Mouse (Mus musculus) heart, embryonic 10.5 days (tissue): ENCODE results near the gene Gm45713. TPM values are rescaled to one million over a fixed set of nuclear protein-coding genes. Genes with fewer than 3 reads are reported as not detected.

ENCODE experiments used
- DNase-seq: peaks from one replicate; pipeline ENCODE4 v3.0.0-alpha.2; 2017; ENCODE audit warnings: low spot score
- H3K27ac ChIP-seq: fragments of 300-500 bp; sonication (generic); 2 replicates; pipeline ENCODE4 v1.5.1; 2016; ENCODE audit warnings: mild to moderate bottlenecking
- H3K27me3 ChIP-seq: fragments of 300-500 bp; sonication (generic); 2 replicates; pipeline ENCODE4 v1.6.1; 2016; ENCODE audit warnings: mild to moderate bottlenecking; ENCODE audit not compliant: poor library complexity, insufficient read depth, severe bottlenecking
- H3K36me3 ChIP-seq: fragments of 300-500 bp; sonication (generic); 2 replicates; pipeline ENCODE4 v1.6.1; 2016; ENCODE audit warnings: mild to moderate bottlenecking, moderate library complexity
- H3K4me1 ChIP-seq: fragments of 300-500 bp; sonication (generic); 2 replicates; pipeline ENCODE4 v1.6.1; 2016; ENCODE audit warnings: mild to moderate bottlenecking
- H3K4me3 ChIP-seq: fragments of 300-500 bp; sonication (generic); 2 replicates; pipeline ENCODE4 v1.5.1; 2016; ENCODE audit warnings: mild to moderate bottlenecking, moderate library complexity
- H3K9me3 ChIP-seq: fragments of 300-500 bp; sonication (generic); 2 replicates; pipeline ENCODE4 v1.6.1; 2016; ENCODE audit warnings: mild to moderate bottlenecking, moderate library complexity
- WGBS: fragments of 180-500 bp; shearing (Covaris S2); methylation state at CpG from one replicate; pipeline ENCODE4 v1.1.7; 2016; 5-methylcytosine and 5-hydroxymethylcytosine counted together
- polyA plus RNA-seq: library from polyadenylated mRNA; unstranded; fragments of >200 nt; fragmentation: Nextera tagmentation; extraction: Ambion mirVana; gene quantifications from 2 replicates; pipeline ENCODE4 v1.2.1, GENCODE M21; 2016

Gm45713 gene
- polyA plus RNA-seq, 1 experiment from 2014 or later: 0.58 TPM

GRCm38 (mm10) chr7:45172974-45173373, 36.9 kb upstream of the Gm45713 start:
- Histone ChIP-seq H3K9me3 (peaks cover 27% of the 10 kb centered on the region), H3K36me3 (peaks cover 16% of the 10 kb centered on the region), H3K27ac (no peak overlapping the region), H3K27me3 (peaks cover 97% of the 10 kb centered on the region), H3K4me3 (no peak overlapping the region), H3K4me1 (peaks cover 24% of the 10 kb centered on the region)
- WGBS: 56% methylated on average over 7 of the region's 7 CpGs
- DNase-seq: no peak

DNA sequence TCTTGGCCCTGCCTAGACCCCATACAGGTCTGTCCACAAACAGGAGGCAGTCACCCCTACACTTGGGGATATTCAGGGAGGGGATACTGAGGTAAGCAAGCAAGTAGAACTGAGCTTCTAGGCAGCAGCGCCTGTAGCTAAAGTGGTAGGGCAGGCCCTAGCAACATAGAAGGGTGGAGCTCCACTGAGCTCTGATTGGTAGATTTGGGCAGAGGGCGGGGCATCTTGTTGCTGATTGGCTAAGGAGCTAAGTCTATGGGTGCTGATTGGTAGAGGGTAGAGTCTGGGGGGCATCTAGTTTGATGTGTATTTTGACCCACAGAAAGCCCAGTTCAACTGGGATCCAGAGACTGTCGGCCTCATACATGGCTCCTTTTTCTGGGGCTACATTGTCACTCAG, 33.5 kb upstream of the Gm45713 start:
- no peak for DNase-seq
- H3K27ac ChIP-seq: no peak overlapping the region
- peak overlapping the region; percentile 27; the same call in 1 of the 2 replicates for H3K4me3 ChIP-seq
- peaks cover 97% of the 10 kb centered on the region for H3K27me3 ChIP-seq
- peaks cover 27% of the 10 kb centered on the region for H3K9me3 ChIP-seq
- H3K36me3 ChIP-seq: peaks cover 16% of the 10 kb centered on the region
- H3K4me1 ChIP-seq: peaks cover 19% of the 10 kb centered on the region
- WGBS: 86% methylated on average over 3 of the region's 3 CpGs

GRCm38 (mm10) chr7:45168656-45169055, 32.6 kb upstream of the Gm45713 start:
- peaks cover 16% of the 10 kb centered on the region for H3K36me3 ChIP-seq
- DNase-seq: no peak
- WGBS: 5% methylated on average over 24 of the region's 24 CpGs
- peaks cover 27% of the 10 kb centered on the region for H3K9me3 ChIP-seq
- peaks cover 98% of the 10 kb centered on the region for H3K27me3 ChIP-seq
- H3K4me3 ChIP-seq: peak overlapping the region; percentile 27
- no peak overlapping the region for H3K27ac ChIP-seq
- H3K4me1 ChIP-seq: peaks cover 27% of the 10 kb centered on the region

DNA sequence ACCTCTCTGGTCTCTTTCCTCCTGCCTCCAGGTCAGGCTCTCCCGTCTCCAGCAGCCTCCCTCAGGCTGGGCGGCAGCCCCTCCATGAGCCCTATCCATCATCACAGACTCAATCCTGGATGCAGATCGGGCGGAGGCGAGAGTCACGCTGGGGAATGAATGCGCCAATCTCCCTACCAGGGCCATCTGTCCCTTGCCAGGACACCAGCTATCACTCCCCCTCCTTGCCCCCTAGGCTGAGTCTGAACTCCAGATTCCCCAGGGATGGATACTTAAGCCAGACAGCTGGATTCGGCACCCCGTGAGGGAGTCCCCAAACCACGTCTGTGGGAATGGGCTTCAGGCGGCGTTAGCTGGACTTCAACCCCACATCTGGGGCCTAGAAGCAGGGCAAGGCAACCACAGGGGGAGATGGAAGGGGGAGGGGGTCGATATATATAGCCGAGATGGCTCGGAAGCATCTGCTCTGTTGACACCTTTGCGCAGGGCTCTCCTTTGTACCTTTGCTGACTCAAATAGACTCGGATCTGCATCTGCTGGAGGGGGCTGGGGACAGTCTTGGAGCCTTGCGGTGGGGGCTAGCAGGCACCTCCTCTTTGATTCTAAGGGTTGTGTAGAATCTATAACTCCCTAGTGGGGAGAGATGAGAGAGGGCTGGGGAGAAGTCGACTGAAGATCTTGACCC, 31.9 kb upstream of the Gm45713 start:
- peaks cover 99% of the 10 kb centered on the region for H3K27me3 ChIP-seq
- peaks cover 16% of the 10 kb centered on the region for H3K36me3 ChIP-seq
- peaks cover 30% of the 10 kb centered on the region for H3K4me1 ChIP-seq
- H3K9me3 ChIP-seq: peaks cover 27% of the 10 kb centered on the region
- no peak for DNase-seq
- no peak overlapping the region for H3K27ac ChIP-seq
- WGBS: 3% methylated on average over 19 of the region's 19 CpGs
- H3K4me3 ChIP-seq: peak overlapping the region; percentile 15; the same call in 1 of the 2 replicates

- Histone ChIP-seq H3K27ac (no peak overlapping the region), H3K27me3 (peaks cover 96% of the 10 kb centered on the region), H3K36me3 (peaks cover 16% of the 10 kb centered on the region), H3K9me3 (peaks cover 27% of the 10 kb centered on the region), H3K4me3 (no peak overlapping the region), H3K4me1 (peaks cover 38% of the 10 kb centered on the region)
- WGBS: 29% methylated on average over 10 of the region's 10 CpGs
- DNase-seq: no peak
Observed at GRCm38 (mm10) chr7:45166950-45167401, 30.9 kb upstream of the Gm45713 start.

- H3K4me1 ChIP-seq: peaks cover 41% of the 10 kb centered on the region
- WGBS: 44% methylated on average over 11 of the region's 11 CpGs
- no peak overlapping the region for H3K27ac ChIP-seq
- H3K9me3 ChIP-seq: peaks cover 21% of the 10 kb centered on the region
- no peak overlapping the region for H3K4me3 ChIP-seq
- no peak for DNase-seq
- H3K36me3 ChIP-seq: peaks cover 20% of the 10 kb centered on the region
- H3K27me3 ChIP-seq: peaks cover 84% of the 10 kb centered on the region
Observed at GRCm38 (mm10) chr7:45165701-45166100, 29.7 kb upstream of the Gm45713 start.

GRCm38 (mm10) chr7:45164833-45165232, 28.8 kb upstream of the Gm45713 start:
- Histone ChIP-seq H3K4me1 (peaks cover 41% of the 10 kb centered on the region), H3K36me3 (peaks cover 21% of the 10 kb centered on the region), H3K27ac (no peak overlapping the region), H3K9me3 (peaks cover 13% of the 10 kb centered on the region), H3K27me3 (peaks cover 76% of the 10 kb centered on the region), H3K4me3 (no peak overlapping the region)
- 56% methylated on average over 5 of the region's 5 CpGs for WGBS
- no peak for DNase-seq

DNA sequence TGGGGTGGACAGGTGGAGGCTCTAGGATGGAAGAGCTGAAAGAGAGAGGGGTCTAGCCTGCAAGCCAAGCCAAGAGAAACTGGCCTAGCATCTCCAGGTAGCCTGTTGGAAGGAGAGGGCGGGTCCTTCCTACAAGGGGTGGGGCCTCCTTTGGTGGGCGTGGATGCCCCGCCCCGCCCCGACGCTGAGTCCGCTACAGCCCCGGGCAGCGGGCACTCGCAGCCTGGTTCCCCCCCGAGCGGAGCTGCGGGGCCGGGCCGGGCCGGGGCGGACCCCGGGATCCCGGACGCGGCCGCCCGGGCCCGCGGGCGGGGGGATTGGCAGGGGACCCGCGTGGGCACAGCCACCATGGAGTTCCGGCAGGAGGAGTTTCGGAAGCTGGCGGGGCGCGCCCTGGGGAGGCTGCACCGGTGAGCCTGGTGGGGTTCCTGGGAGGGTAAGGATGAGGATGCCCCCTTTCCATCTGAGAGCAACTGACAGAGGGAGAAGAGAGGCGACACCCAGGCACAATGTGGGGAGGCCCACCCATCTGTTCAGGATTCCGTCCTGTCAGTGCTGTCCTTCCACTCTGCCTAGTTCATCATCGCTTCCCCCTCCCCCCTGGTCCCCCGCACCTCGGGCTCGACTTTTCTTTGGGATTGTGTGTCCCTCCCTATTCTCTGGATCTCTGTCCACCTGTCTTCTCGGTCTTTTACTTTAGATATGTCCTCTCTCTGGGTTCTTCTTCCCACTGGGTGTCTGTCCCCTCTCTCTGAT, 27.9 kb upstream of the Gm45713 start, which contains the start of gene Slc17a7:
Gene Slc17a7, plus strand, starts transcription at position 215 of the 756 bp plus-strand sequence.
- H3K36me3 ChIP-seq: peaks cover 21% of the 10 kb centered on the region
- peaks cover 66% of the 10 kb centered on the region for H3K27me3 ChIP-seq
- WGBS: 2% methylated on average over 39 of the region's 41 CpGs
- DNase-seq: no peak
- peaks cover 3% of the 10 kb centered on the region for H3K9me3 ChIP-seq
- peak within 1 kb of the TSS; percentile 61 for H3K4me3 ChIP-seq
- H3K4me1 ChIP-seq: peaks cover 41% of the 10 kb centered on the region
- peak within 1 kb of the TSS; percentile 69; the same call in 1 of the 2 replicates for H3K27ac ChIP-seq

- Histone ChIP-seq H3K27me3 (peaks cover 58% of the 10 kb centered on the region), H3K36me3 (peaks cover 25% of the 10 kb centered on the region), H3K4me1 (peaks cover 34% of the 10 kb centered on the region), H3K4me3 (no peak overlapping the region), H3K27ac (no peak overlapping the region), H3K9me3 (no peaks in the 10 kb centered on the region)
- WGBS: 68% methylated on average over 9 of the region's 9 CpGs
- DNase-seq: no peak
Observed at GRCm38 (mm10) chr7:45162996-45163615, 27.1 kb upstream of the Gm45713 start.

DNA sequence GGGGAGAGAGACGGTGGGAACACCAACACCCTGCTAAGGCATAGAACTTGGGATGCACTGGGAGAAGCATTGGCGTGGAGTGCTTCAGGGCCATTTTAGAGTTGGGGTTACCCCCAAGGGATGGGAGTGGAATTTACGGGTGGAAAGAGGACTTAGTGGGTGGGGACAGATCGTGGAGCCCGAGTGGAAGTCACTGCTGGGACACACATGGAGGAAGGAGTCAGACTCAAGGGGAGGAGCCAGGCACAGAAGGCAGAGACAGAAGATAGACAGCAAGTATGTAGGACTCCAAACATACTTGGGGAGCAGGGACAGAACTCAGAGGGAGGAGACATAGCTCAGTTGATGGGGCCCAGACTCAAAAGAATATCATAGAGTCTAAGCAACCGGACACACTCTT, 26.5 kb upstream of the Gm45713 start:
- H3K9me3 ChIP-seq: no peaks in the 10 kb centered on the region
- peaks cover 53% of the 10 kb centered on the region for H3K27me3 ChIP-seq
- 28% methylated on average over 6 of the region's 6 CpGs for WGBS
- DNase-seq: no peak
- peaks cover 30% of the 10 kb centered on the region for H3K36me3 ChIP-seq
- peak overlapping the region; percentile 59 for H3K4me3 ChIP-seq
- H3K27ac ChIP-seq: no peak overlapping the region
- H3K4me1 ChIP-seq: peaks cover 28% of the 10 kb centered on the region

GRCm38 (mm10) chr7:45161612-45162473, 25.8 kb upstream of the Gm45713 start:
- DNase-seq: peak; percentile 94
- peaks cover 35% of the 10 kb centered on the region for H3K36me3 ChIP-seq
- H3K27ac ChIP-seq: peak overlapping the region; percentile 63; the same call in 1 of the 2 replicates
- 5% methylated on average over 35 of the region's 35 CpGs for WGBS
- H3K27me3 ChIP-seq: peaks cover 46% of the 10 kb centered on the region
- H3K9me3 ChIP-seq: no peaks in the 10 kb centered on the region
- peaks cover 23% of the 10 kb centered on the region for H3K4me1 ChIP-seq
- peak overlapping the region; percentile 59 for H3K4me3 ChIP-seq

GRCm38 (mm10) chr7:45160866-45161265, 24.8 kb upstream of the Gm45713 start:
- no peak overlapping the region for H3K27ac ChIP-seq
- DNase-seq: no peak
- peaks cover 36% of the 10 kb centered on the region for H3K27me3 ChIP-seq
- 87% methylated on average over 3 of the region's 3 CpGs for WGBS
- H3K36me3 ChIP-seq: peaks cover 35% of the 10 kb centered on the region
- H3K4me3 ChIP-seq: no peak overlapping the region
- peaks cover 23% of the 10 kb centered on the region for H3K4me1 ChIP-seq
- H3K9me3 ChIP-seq: no peaks in the 10 kb centered on the region
